Mouse (Mus musculus) right cerebral cortex, postnatal 14 days (tissue): ENCODE measurements at regions not wholly inside any gene's neighbourhood (a gene's known extent, or its start where the extent isn't known, plus 50 kb on each side); places are given as distances from the start of the nearest gene placed in this dataset.

Source experiments
- DNase-seq: peaks from one replicate; pipeline ENCODE4 v3.0.0; 2022

- peak; percentile 12 for DNase-seq
Observed at GRCm38 (mm10) chr8:58998081-58998480, 85.6 kb upstream of the Galntl6 start.
